Mouse (Mus musculus): ENCODE data around the gene Dpf2.

DNA sequence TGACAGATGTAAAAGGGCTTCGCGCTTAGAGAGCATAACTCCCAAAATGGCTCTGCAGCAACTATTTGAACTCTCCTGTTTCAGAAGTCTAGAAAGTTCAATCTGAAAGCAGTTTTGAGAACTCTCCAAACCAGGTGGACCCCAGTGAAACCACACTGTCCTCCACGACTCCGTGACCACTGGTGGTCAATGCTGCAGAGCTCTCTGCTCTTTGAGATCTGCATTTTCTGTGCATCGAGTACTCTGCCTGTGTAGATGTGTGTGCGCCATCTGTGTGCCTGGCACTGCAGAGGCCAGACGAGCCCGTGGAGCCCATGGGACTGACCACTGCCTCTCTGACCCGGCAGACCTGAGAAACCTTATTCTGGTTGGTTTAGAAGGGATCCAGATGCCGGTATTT lies 42.1 kb upstream of the Dpf2 start:
- no peak for TF ChIP-seq CTCF (IDR thresholded peaks at IDR 0.05; ENCODE audit: borderline replicate concordance, extremely low read depth, insufficient read depth, insufficient read length)
- TF ChIP-seq POLR2A (IDR thresholded peaks at IDR 0.05; ENCODE audit: borderline replicate concordance, extremely low read depth, insufficient read depth, insufficient read length, poor library complexity, severe bottlenecking): no peak
